Comparison of ENCODE assay signal across 9 mouse cellular contexts in genomic region chr8:72322471-72322889, GRCm38 (mm10). TPM values are rescaled to one million over a fixed set of nuclear protein-coding genes. Genes with fewer than 3 reads are reported as not detected.
A peak's percentile ranks its signal among the peaks of the same experiment; 100 is the strongest.
DNase-seq lines count a peak whose midpoint lies in the region; ATAC-seq lines count a peak whose summit lies in the region.
"Had no signal": no experiment of that assay in that cellular context is flagged by ENCODE, and none has a peak within 500 bp of the region (broad histone marks: within the 10 kb centered on the region; RNA-seq: fewer than 3 reads in every experiment).

No protein-coding gene starts in this region.

- H3K27me3 ChIP-seq in midbrain, embryonic 11.5 days (ENCODE audit: control insufficient read depth, insufficient read depth, low read length) = peaks cover 33% of the 10 kb centered on the region
- H3K27me3 ChIP-seq in kidney, embryonic 14.5 days (ENCODE audit: control insufficient read depth, insufficient read depth, low read length) = peaks cover 25% of the 10 kb centered on the region

- no peak overlapping the region for H3K4me2 ChIP-seq in midbrain, embryonic 11.5 days
- no peak overlapping the region for H3K4me2 ChIP-seq in kidney, embryonic 14.5 days (replicated peaks; ENCODE audit: low read depth, low read length)

- peaks cover 7% of the 10 kb centered on the region for H3K4me1 ChIP-seq in midbrain, embryonic 11.5 days (ENCODE audit: control insufficient read depth, insufficient read depth, low read length)
- no peaks in the 10 kb centered on the region; the same call in 1 of the 2 replicates for H3K4me1 ChIP-seq in kidney, embryonic 14.5 days (ENCODE audit: control insufficient read depth, insufficient read depth, low read length)

- H3K9me3 ChIP-seq in midbrain, embryonic 11.5 days (ENCODE audit: control insufficient read depth, low read length) = no peaks in the 10 kb centered on the region
- no peaks in the 10 kb centered on the region for H3K9me3 ChIP-seq in kidney, embryonic 14.5 days (ENCODE audit: control insufficient read depth, low read length)
- H3K9me3 ChIP-seq: embryonic facial prominence, embryonic 15.5 days had no signal

- H3K27ac ChIP-seq in midbrain, embryonic 11.5 days (ENCODE audit: low read depth, low read length) = no peak overlapping the region
- no peak overlapping the region for H3K27ac ChIP-seq in kidney, embryonic 14.5 days (ENCODE audit: low read depth, low read length)
- H3K27ac ChIP-seq: embryonic facial prominence, embryonic 15.5 days had no signal

- H3K36me3 ChIP-seq in midbrain, embryonic 11.5 days (ENCODE audit: control insufficient read depth, insufficient read depth, low read length) = no peaks in the 10 kb centered on the region
- no peaks in the 10 kb centered on the region for H3K36me3 ChIP-seq in kidney, embryonic 14.5 days (ENCODE audit: control insufficient read depth, insufficient read depth, low read length)
- H3K36me3 ChIP-seq: embryonic facial prominence, embryonic 15.5 days had no signal

- DNase-seq in 416B (ENCODE audit: low read depth) = peak; percentile 93
- peak; percentile 85 for DNase-seq in A20 (ENCODE audit: low read depth, low spot score)
- peak; percentile 73 for DNase-seq in lung, postnatal 10 days
- no peak for DNase-seq in embryo, embryonic 11 days
- no peak for DNase-seq in cerebellum, adult 18-20 months
- no peak for DNase-seq in midbrain, embryonic 11.5 days (ENCODE audit: low spot score, missing footprints)

- WGBS in midbrain, embryonic 11.5 days = 74% methylated on average over 7 of the region's 7 CpGs
- 73% methylated on average over 7 of the region's 7 CpGs for WGBS in kidney, embryonic 14.5 days

- peak; percentile 57 for ATAC-seq in granulocyte monocyte progenitor cell, adult 5-6 weeks (replicated peaks; ENCODE audit: poor library complexity, severe bottlenecking)
- ATAC-seq in midbrain, embryonic 11.5 days (ENCODE audit: low FRiP score) = no peak
- ATAC-seq in kidney, embryonic 14.5 days (ENCODE audit: low FRiP score, low TSS enrichment) = no peak

- no peak overlapping the region for H3K4me3 ChIP-seq in midbrain, embryonic 11.5 days (ENCODE audit: low read depth, low read length)
- no peak overlapping the region for H3K4me3 ChIP-seq in kidney, embryonic 14.5 days (ENCODE audit: low read length)

- no peak overlapping the region for H3K9ac ChIP-seq in midbrain, embryonic 11.5 days (ENCODE audit: low read length)
- no peak overlapping the region for H3K9ac ChIP-seq in kidney, embryonic 14.5 days (ENCODE audit: low read depth, low read length)
- H3K9ac ChIP-seq: embryonic facial prominence, embryonic 15.5 days had no signal

RNA-seq across cellular contexts. Expression of gene Klf2, which starts 3.6 kb away (rescaled TPM):
- total RNA-seq in granulocyte monocyte progenitor cell, adult 5-6 weeks (2014; fragmentation: Nextera tagmentation) = 1.9 and 5.5 TPM in 2 replicates
- 2.8 and 3.2 TPM in 2 replicates for total RNA-seq in granulocyte monocyte progenitor cell, adult 5-6 weeks (2017)
- polyA plus RNA-seq in midbrain, embryonic 11.5 days (2014; fragmentation: Nextera tagmentation; extraction: Ambion mirVana) = 5.0 and 6.5 TPM in 2 replicates
- polyA plus RNA-seq in kidney, embryonic 14.5 days (2014; fragmentation: Nextera tagmentation; extraction: Ambion mirVana) = 12.1 and 13.9 TPM in 2 replicates

RNA-seq across cellular contexts. Expression of gene Gm10282, which starts 17.4 kb away (rescaled TPM):
- total RNA-seq in granulocyte monocyte progenitor cell, adult 5-6 weeks (2014; fragmentation: Nextera tagmentation) = 29.7 and 33.2 TPM in 2 replicates
- 67.4 and 74.9 TPM in 2 replicates for total RNA-seq in granulocyte monocyte progenitor cell, adult 5-6 weeks (2017)
- polyA plus RNA-seq in midbrain, embryonic 11.5 days (2014; fragmentation: Nextera tagmentation; extraction: Ambion mirVana) = 39.3 and 42.3 TPM in 2 replicates
- polyA plus RNA-seq in kidney, embryonic 14.5 days (2014; fragmentation: Nextera tagmentation; extraction: Ambion mirVana) = 32.7 and 38.4 TPM in 2 replicates

Comparison
In these comparisons a context has a peak if more than half of its experiments do, and no peak if none do; other contexts are left out.
1. DNase-seq: peak in 416B (single experiment), A20 (single experiment) and lung, postnatal 10 days (single experiment); none in embryo, embryonic 11 days (single experiment), cerebellum, adult 18-20 months (0 of 2) and midbrain, embryonic 11.5 days (single experiment).